Mouse (Mus musculus) spleen, adult 2 months (tissue): Measurements from ENCODE around the gene Lmbrd2.

Experiments used
- CTCF ChIP-seq: fragments of 200-500 bp; IDR thresholded peaks from 2 replicates; pipeline ENCODE4 v1.5.1; 2011; ENCODE audit warnings: mild to moderate bottlenecking, inconsistent platforms; ENCODE audit not compliant: insufficient read depth, insufficient read length, insufficient replicate concordance; ENCODE audit errors: extremely low read depth
- POLR2A ChIP-seq: fragments of 200-500 bp; IDR thresholded peaks from 2 replicates; pipeline ENCODE4 v1.6.1; 2011; ENCODE audit warnings: low read depth, low read length, inconsistent platforms

DNA sequence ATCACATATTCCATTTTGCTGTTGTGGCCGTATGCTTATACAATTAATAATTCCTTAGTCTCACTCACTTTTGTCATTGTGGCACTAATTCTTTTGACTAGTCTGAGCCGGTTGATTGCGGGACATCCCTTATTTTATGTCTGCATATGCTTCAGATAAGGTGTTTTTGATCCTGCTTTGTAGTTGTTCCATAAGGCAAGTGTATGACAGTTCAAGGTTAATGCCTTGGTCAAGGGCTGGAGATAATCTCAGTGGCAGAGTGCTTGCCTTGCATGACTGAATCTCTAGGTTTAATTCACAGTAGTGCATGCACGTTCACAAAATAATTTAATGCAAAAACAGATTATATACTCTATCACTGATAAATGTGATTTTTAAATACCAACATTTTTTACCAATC, 43.5 kb upstream of the Lmbrd2 start:
- TF ChIP-seq POLR2A (no peak), CTCF (no peak)
